Mouse (Mus musculus): ENCODE results near the gene Gpr18. TPM values are rescaled to one million over a fixed set of nuclear protein-coding genes. Genes with fewer than 3 reads are reported as not detected.
"Not testable (repeated sequence)": the region's sequence is repeated elsewhere in the genome, so short reads cannot be mapped to it uniquely, and the experiment has no call there.

The Gpr18 gene
- polyA plus RNA-seq, 1 experiment from 2014 or later: 0.42 TPM

DNA sequence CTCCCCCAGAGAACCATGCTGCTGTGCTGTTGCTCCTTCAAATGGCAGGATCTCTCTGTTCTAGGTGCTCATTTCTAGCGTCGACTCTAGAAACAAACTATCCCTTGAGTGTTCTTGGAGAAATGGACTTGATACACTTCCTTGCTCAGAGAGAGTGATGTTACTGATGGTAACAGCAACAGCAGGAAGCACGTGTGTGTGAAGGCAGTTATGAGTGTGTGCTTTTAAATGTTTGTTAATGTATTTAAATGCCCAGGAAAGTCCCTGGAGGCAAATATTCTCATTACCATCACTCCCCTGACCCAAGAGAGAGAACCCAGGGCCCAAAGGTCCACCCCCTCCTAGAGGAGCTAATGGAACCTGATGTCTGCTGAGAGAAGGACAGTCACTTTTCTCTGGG is 49.0 kb downstream of the Gpr18 start:
- no peak for ATAC-seq (replicated peaks; ENCODE audit: insufficient number of reproducible peaks, low FRiP score, low TSS enrichment)
- Histone ChIP-seq H3K4me2 (no peak overlapping the region), H3K4me1 (ENCODE audit: control insufficient read depth, insufficient read depth, low read length) (no peaks in the 10 kb centered on the region), H3K27me3 (ENCODE audit: control insufficient read depth, insufficient read depth, low read length) (0 out of 2 replicates have a peak, but pooled peaks cover 2% of the 10 kb centered on the region), H3K9ac (ENCODE audit: low read depth, low read length) (no peak overlapping the region), H3K9me3 (replicated peaks; ENCODE audit: control insufficient read depth, low read length) (no peaks in the 10 kb centered on the region), H3K36me3 (ENCODE audit: control insufficient read depth, insufficient read depth, low read length) (no peaks in the 10 kb centered on the region), H3K4me3 (ENCODE audit: low read depth, low read length) (no peak overlapping the region), H3K27ac (ENCODE audit: low read depth, low read length) (no peak overlapping the region)
- WGBS (ENCODE audit: insufficient replicate concordance): 72% methylated on average over 3 of the region's 3 CpGs

DNA sequence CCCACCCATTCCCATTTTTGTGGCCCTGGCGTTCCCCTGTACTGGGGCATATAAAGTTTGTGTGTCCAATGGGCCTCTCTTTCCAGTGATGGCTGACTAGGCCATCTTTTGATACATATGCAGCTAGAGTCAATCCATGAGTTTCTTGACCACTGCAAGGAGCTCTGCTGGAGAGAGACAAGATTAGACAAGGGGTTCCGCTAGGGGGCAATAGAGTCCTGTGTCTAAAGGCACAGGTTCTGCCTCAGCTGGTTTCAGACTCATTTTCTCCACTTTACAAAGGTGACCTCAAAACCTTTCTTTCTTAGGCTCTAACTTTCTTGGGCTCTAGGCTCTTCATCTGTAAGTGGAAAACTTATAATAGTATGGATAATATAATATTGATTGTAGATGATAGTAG is 50.4 kb downstream of the Gpr18 start:
- not testable (repeated sequence) for H3K4me1 ChIP-seq (ENCODE audit: control insufficient read depth, insufficient read depth, low read length); H3K36me3 ChIP-seq (ENCODE audit: control insufficient read depth, insufficient read depth, low read length); H3K9ac ChIP-seq (ENCODE audit: low read depth, low read length); H3K9me3 ChIP-seq (replicated peaks; ENCODE audit: control insufficient read depth, low read length); H3K27me3 ChIP-seq (ENCODE audit: control insufficient read depth, insufficient read depth, low read length); ATAC-seq (replicated peaks; ENCODE audit: insufficient number of reproducible peaks, low FRiP score, low TSS enrichment); H3K4me2 ChIP-seq; H3K4me3 ChIP-seq (ENCODE audit: low read depth, low read length); H3K27ac ChIP-seq (ENCODE audit: low read depth, low read length)
- 6% methylated on average over 2 of the region's 2 CpGs for WGBS (ENCODE audit: insufficient replicate concordance)

Other genes with a start within 250 kb of the Gpr18 start
- 6.7 and 7.0 TPM in 2 replicates for gene Dock9, start 117.9 kb downstream of the Gpr18 start, polyA plus RNA-seq (2014; fragmentation: Nextera tagmentation; extraction: Ambion mirVana)
- gene Ubac2, start 37.2 kb downstream of the Gpr18 start, polyA plus RNA-seq (2014; fragmentation: Nextera tagmentation; extraction: Ambion mirVana): 63.4 and 69.5 TPM in 2 replicates
- gene Gpr183, start 49.4 kb upstream of the Gpr18 start, polyA plus RNA-seq (2014; fragmentation: Nextera tagmentation; extraction: Ambion mirVana): 1.5 TPM in 2 replicates
- not detected in 2 replicates for gene Timm8a2, start 118.9 kb upstream of the Gpr18 start, polyA plus RNA-seq (2014; fragmentation: Nextera tagmentation; extraction: Ambion mirVana)
- 111 and 136 TPM in 2 replicates for gene Tm9sf2, start 191.3 kb upstream of the Gpr18 start, polyA plus RNA-seq (2014; fragmentation: Nextera tagmentation; extraction: Ambion mirVana)

Data from heart, embryonic 11.5 days (tissue).